Mouse (Mus musculus): ENCODE results near the gene Ctdsp2. TPM values are rescaled to one million over a fixed set of nuclear protein-coding genes. Genes with fewer than 3 reads are reported as not detected.

Gene Ctdsp2
- polyA plus RNA-seq, 2 experiments = 13.3 to 18.8 TPM

- TF ChIP-seq EP300 (IDR thresholded peaks at IDR 0.05; ENCODE audit: low read depth) = no peak
- TF ChIP-seq CTCF (IDR thresholded peaks at IDR 0.05; ENCODE audit: low read depth) = no peak
- Histone ChIP-seq H3K27ac (no peak overlapping the region), H3K4me2 (ENCODE audit: low read depth) (no peak overlapping the region), H3K4me3 (ENCODE audit: insufficient read depth in 1 of 2, low read depth in 2 of 2, low read length in 2 of 2) (no peak overlapping the region), H3K9ac (replicated peaks) (no peak overlapping the region), H3K27me3 (ENCODE audit: control insufficient read depth, insufficient read depth, low read length) (peaks cover 21% of the 10 kb centered on the region), H3K9me3 (ENCODE audit: control insufficient read depth, low read length) (no peaks in the 10 kb centered on the region), H3K4me1 (replicated peaks; ENCODE audit: control insufficient read depth in 2 of 2, insufficient read depth in 2 of 2, low read length in 1 of 2) (peaks cover 0 to 6% of the 10 kb centered on the region in 2 experiments; a peak in 2 of 4 replicates), H3K36me3 (replicated peaks; ENCODE audit: control insufficient read depth, insufficient read depth, low read depth) (no peaks in the 10 kb centered on the region)
- 69% methylated on average over 8 of the region's 8 CpGs for WGBS (ENCODE audit: insufficient replicate concordance)
- DNase-seq (ENCODE audit: low read depth in 3 of 3, low spot score in 3 of 3) (no peak), ATAC-seq (ENCODE audit: insufficient read depth) (no peak)
Measured at GRCm38 (mm10) chr10:126931123-126931759, 47.3 kb upstream of the Ctdsp2 start.

- no peak overlapping the region for H3K27ac ChIP-seq
- peaks cover 0 to 6% of the 10 kb centered on the region in 2 experiments; a peak in 2 of 4 replicates for H3K4me1 ChIP-seq (replicated peaks; ENCODE audit: control insufficient read depth in 2 of 2, insufficient read depth in 2 of 2, low read length in 1 of 2)
- H3K4me2 ChIP-seq (ENCODE audit: low read depth) = no peak overlapping the region
Measured at GRCm38 (mm10) chr10:126931760-126932139, 46.8 kb upstream of the Ctdsp2 start.

GRCm38 (mm10) chr10:126934561-126934960 lies 44.0 kb upstream of the Ctdsp2 start:
- H3K4me1 ChIP-seq (replicated peaks; ENCODE audit: control insufficient read depth in 2 of 2, insufficient read depth in 2 of 2, low read length in 1 of 2) = no peaks in the 10 kb centered on the region
- DNase-seq (ENCODE audit: low read depth in 3 of 3, low spot score in 3 of 3) (no peak), ATAC-seq (ENCODE audit: insufficient read depth) (no peak)
- no peak overlapping the region for H3K9ac ChIP-seq (replicated peaks)
- H3K36me3 ChIP-seq (replicated peaks; ENCODE audit: control insufficient read depth, insufficient read depth, low read depth) = no peaks in the 10 kb centered on the region
- TF ChIP-seq EP300 (IDR thresholded peaks at IDR 0.05; ENCODE audit: low read depth) = no peak
- no peak for TF ChIP-seq CTCF (IDR thresholded peaks at IDR 0.05; ENCODE audit: low read depth)
- H3K27ac ChIP-seq = no peak overlapping the region
- no peaks in the 10 kb centered on the region for H3K9me3 ChIP-seq (ENCODE audit: control insufficient read depth, low read length)
- no peak overlapping the region for H3K4me2 ChIP-seq (ENCODE audit: low read depth)
- H3K4me3 ChIP-seq (ENCODE audit: insufficient read depth in 1 of 2, low read depth in 2 of 2, low read length in 2 of 2) = no peak overlapping the region
- no peaks in the 10 kb centered on the region; the same call in 1 of the 2 replicates for H3K27me3 ChIP-seq (ENCODE audit: control insufficient read depth, insufficient read depth, low read length)
- 78% methylated on average over 13 of the region's 13 CpGs for WGBS (ENCODE audit: insufficient replicate concordance)

More at GRCm38 (mm10) chr10:126931760-126932139, 46.8 kb upstream of the Ctdsp2 start:
- DNase-seq (ENCODE audit: low read depth in 3 of 3, low spot score in 3 of 3) = no peak
- H3K9ac ChIP-seq (replicated peaks) = no peak overlapping the region
- H3K36me3 ChIP-seq (replicated peaks; ENCODE audit: control insufficient read depth, insufficient read depth, low read depth) = no peaks in the 10 kb centered on the region
- H3K27me3 ChIP-seq (ENCODE audit: control insufficient read depth, insufficient read depth, low read length) = peaks cover 19% of the 10 kb centered on the region
- no peak for TF ChIP-seq EP300 (IDR thresholded peaks at IDR 0.05; ENCODE audit: low read depth)
- TF ChIP-seq CTCF (IDR thresholded peaks at IDR 0.05; ENCODE audit: low read depth) = no peak
- no peak overlapping the region for H3K4me3 ChIP-seq (ENCODE audit: insufficient read depth in 1 of 2, low read depth in 2 of 2, low read length in 2 of 2)
- H3K9me3 ChIP-seq (ENCODE audit: control insufficient read depth, low read length) = no peaks in the 10 kb centered on the region
- ATAC-seq (ENCODE audit: insufficient read depth) = no peak

- Histone ChIP-seq H3K4me1 (replicated peaks; ENCODE audit: control insufficient read depth in 2 of 2, insufficient read depth in 2 of 2, low read length in 1 of 2) (no peaks in the 10 kb centered on the region), H3K27ac (no peak overlapping the region), H3K9me3 (ENCODE audit: control insufficient read depth, low read length) (no peaks in the 10 kb centered on the region), H3K9ac (replicated peaks) (no peak overlapping the region), H3K4me3 (ENCODE audit: insufficient read depth in 1 of 2, low read depth in 2 of 2, low read length in 2 of 2) (no peak overlapping the region), H3K36me3 (replicated peaks; ENCODE audit: control insufficient read depth, insufficient read depth, low read depth) (no peaks in the 10 kb centered on the region), H3K4me2 (ENCODE audit: low read depth) (no peak overlapping the region), H3K27me3 (ENCODE audit: control insufficient read depth, insufficient read depth, low read length) (no peaks in the 10 kb centered on the region)
- 63% methylated on average over 8 of the region's 8 CpGs for WGBS (ENCODE audit: insufficient replicate concordance)
- TF ChIP-seq EP300 (IDR thresholded peaks at IDR 0.05; ENCODE audit: low read depth) = no peak
- TF ChIP-seq CTCF (IDR thresholded peaks at IDR 0.05; ENCODE audit: low read depth) = no peak
- no peak for DNase-seq (ENCODE audit: low read depth in 3 of 3, low spot score in 3 of 3)
- no peak for ATAC-seq (ENCODE audit: insufficient read depth)
Measured at GRCm38 (mm10) chr10:126935121-126935520, 43.4 kb upstream of the Ctdsp2 start.

GRCm38 (mm10) chr10:126935556-126936381 lies 42.7 kb upstream of the Ctdsp2 start:
- no peak overlapping the region for H3K4me3 ChIP-seq (ENCODE audit: insufficient read depth in 1 of 2, low read depth in 2 of 2, low read length in 2 of 2)
- no peak for TF ChIP-seq CTCF (IDR thresholded peaks at IDR 0.05; ENCODE audit: low read depth)
- TF ChIP-seq EP300 (IDR thresholded peaks at IDR 0.05; ENCODE audit: low read depth) = no peak
- DNase-seq (ENCODE audit: low read depth in 3 of 3, low spot score in 3 of 3) (no peak), ATAC-seq (ENCODE audit: insufficient read depth) (no peak)
- 49% methylated on average over 18 of the region's 18 CpGs for WGBS (ENCODE audit: insufficient replicate concordance)
- H3K9me3 ChIP-seq (ENCODE audit: control insufficient read depth, low read length) = no peaks in the 10 kb centered on the region
- no peak overlapping the region for H3K27ac ChIP-seq
- no peaks in the 10 kb centered on the region for H3K4me1 ChIP-seq (replicated peaks; ENCODE audit: control insufficient read depth in 2 of 2, insufficient read depth in 2 of 2, low read length in 1 of 2)
- no peak overlapping the region for H3K9ac ChIP-seq (replicated peaks)
- H3K4me2 ChIP-seq (ENCODE audit: low read depth) = no peak overlapping the region
- H3K36me3 ChIP-seq (replicated peaks; ENCODE audit: control insufficient read depth, insufficient read depth, low read depth) = no peaks in the 10 kb centered on the region
- H3K27me3 ChIP-seq (ENCODE audit: control insufficient read depth, insufficient read depth, low read length) = no peaks in the 10 kb centered on the region
